Mouse (Mus musculus) E14TG2a.4 (cell line): ENCODE data around the gene Prf1.

Experiments
- CTCF ChIP-seq: conservative IDR thresholded peaks from 2 replicates; pipeline ENCODE4 v1.5.1; 2014; ENCODE audit warnings: low read length
- NANOG ChIP-seq: IDR thresholded peaks from 2 replicates; pipeline ENCODE4 v1.6.1; 2014; ENCODE audit warnings: borderline replicate concordance, low read length, mixed read lengths

- TF ChIP-seq CTCF (no peak), NANOG (no peak)
These were observed 7.6 kb upstream of the Prf1 start for GRCm38 (mm10) chr10:61290016-61290415.
